Comparison of ENCODE assay signal across 30 mouse cellular contexts in the genomic region with DNA sequence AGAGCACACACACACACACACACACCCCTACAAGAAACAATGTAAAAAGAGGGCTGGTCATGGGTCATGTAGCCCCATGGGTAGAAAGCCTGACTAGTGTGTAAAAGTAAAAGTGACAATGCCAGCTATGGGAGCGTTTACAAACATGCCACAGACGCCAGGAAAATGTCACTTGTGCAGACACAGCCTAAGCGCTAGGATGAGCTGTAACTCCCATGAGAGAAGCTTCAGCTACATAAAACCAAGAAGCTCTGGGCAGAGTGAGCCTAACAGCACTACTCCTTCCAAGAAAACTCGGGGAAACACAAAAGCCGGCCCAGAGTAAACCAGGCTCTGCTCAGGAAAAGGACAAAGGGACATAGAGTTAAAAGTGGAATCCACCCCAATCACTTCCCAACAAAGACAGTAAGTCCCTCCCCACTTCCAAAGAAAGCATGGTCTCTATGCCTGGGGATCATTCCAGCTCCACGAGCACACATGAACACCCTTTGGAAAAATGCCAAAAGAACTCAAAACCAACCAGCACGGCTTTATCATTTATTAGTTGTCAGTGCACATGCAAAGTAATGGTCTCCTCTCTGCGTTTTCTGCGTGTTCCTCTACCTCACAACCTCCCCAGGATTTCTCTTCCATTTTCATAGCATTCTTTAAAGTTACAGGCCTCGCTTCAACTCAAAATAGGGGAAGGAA.
DNase-seq lines count a peak whose midpoint lies in the region; ATAC-seq and TF ChIP-seq lines count a peak whose summit lies in the region.
"Had no signal": no experiment of that assay in that cellular context is flagged by ENCODE, and none has a peak within 500 bp of the region (broad histone marks: within the 10 kb centered on the region; RNA-seq: fewer than 3 reads in every experiment).

No protein-coding gene starts in this region.

- no peak for TF ChIP-seq POLR2A in limb, embryonic 14.5 days (IDR thresholded peaks at IDR 0.05; ENCODE audit: borderline replicate concordance, extremely low read depth, insufficient read depth, insufficient read length)

- H3K4me3 ChIP-seq in forebrain, embryonic 14.5 days (ENCODE audit: low read depth, low read length): no peak overlapping the region
- H3K4me3 ChIP-seq in forebrain, embryonic 13.5 days: no peak overlapping the region
- no peak overlapping the region for H3K4me3 ChIP-seq in limb, embryonic 14.5 days (replicated peaks; ENCODE audit: low read length)
- H3K4me3 ChIP-seq in limb, embryonic 10.5 days: no peak overlapping the region
- no peak overlapping the region for H3K4me3 ChIP-seq in midbrain, postnatal 0 days (ENCODE audit: low read depth, low read length)
- H3K4me3 ChIP-seq in midbrain, embryonic 15.5 days: no peak overlapping the region
- H3K4me3 ChIP-seq in limb, embryonic 15.5 days: no peak overlapping the region
- H3K4me3 ChIP-seq: embryonic facial prominence, embryonic 15.5 days; heart, embryonic 12.5 days; hindbrain, embryonic 12.5 days; intestine, embryonic 15.5 days; layer of hippocampus, adult 2 months; limb, embryonic 12.5 days; liver, embryonic 13.5 days; midbrain, embryonic 13.5 days; stomach, embryonic 15.5 days had no signal

- H3K9me3 ChIP-seq in forebrain, embryonic 14.5 days (replicated peaks; ENCODE audit: control insufficient read depth, low read length): no peaks in the 10 kb centered on the region
- no peaks in the 10 kb centered on the region for H3K9me3 ChIP-seq in forebrain, embryonic 13.5 days (replicated peaks)
- no peaks in the 10 kb centered on the region for H3K9me3 ChIP-seq in limb, embryonic 14.5 days (ENCODE audit: control insufficient read depth, low read length)
- H3K9me3 ChIP-seq in limb, embryonic 10.5 days (replicated peaks): no peaks in the 10 kb centered on the region
- H3K9me3 ChIP-seq in midbrain, postnatal 0 days (ENCODE audit: low read length): no peaks in the 10 kb centered on the region
- no peaks in the 10 kb centered on the region for H3K9me3 ChIP-seq in midbrain, embryonic 15.5 days
- H3K9me3 ChIP-seq in limb, embryonic 15.5 days: no peaks in the 10 kb centered on the region
- H3K9me3 ChIP-seq: embryonic facial prominence, embryonic 15.5 days; heart, embryonic 12.5 days; hindbrain, embryonic 12.5 days; intestine, embryonic 15.5 days; limb, embryonic 12.5 days; liver, embryonic 13.5 days; midbrain, embryonic 13.5 days; stomach, embryonic 15.5 days had no signal

- DNase-seq in forebrain, embryonic 14.5 days (ENCODE audit: low spot score): peak; percentile 69
- DNase-seq in limb, embryonic 14.5 days (ENCODE audit: low spot score): peak; percentile 47
- DNase-seq in limb, embryonic 10.5 days (ENCODE audit: low spot score): no peak
- DNase-seq in midbrain, postnatal 0 days (ENCODE audit: low spot score): peak; percentile 58
- DNase-seq in cerebellum, postnatal 25 days: no peak
- DNase-seq: adrenal gland, adult 2 months; cerebellum, adult 2 months; cerebellum, postnatal 36 days; embryo, embryonic 11 days; gastrocnemius, postnatal 14 days; heart, adult 11 months; heart, postnatal 10 days; kidney, adult 8-10 months; kidney, postnatal 14 days; liver, embryonic 13.5 days; lung, adult 2 months; thymus, adult 18-20 months had no signal

- no peak overlapping the region for H3K27ac ChIP-seq in forebrain, embryonic 14.5 days (ENCODE audit: low read depth, low read length)
- H3K27ac ChIP-seq in forebrain, embryonic 13.5 days: no peak overlapping the region; the same call in 1 of the 2 replicates
- no peak overlapping the region for H3K27ac ChIP-seq in limb, embryonic 14.5 days (replicated peaks; ENCODE audit: low read depth, low read length)
- no peak overlapping the region for H3K27ac ChIP-seq in limb, embryonic 10.5 days
- no peak overlapping the region for H3K27ac ChIP-seq in midbrain, postnatal 0 days (ENCODE audit: low read depth, low read length)
- H3K27ac ChIP-seq in midbrain, embryonic 15.5 days: no peak overlapping the region
- peak overlapping the region; percentile 38; the same call in 1 of the 2 replicates for H3K27ac ChIP-seq in limb, embryonic 15.5 days
- H3K27ac ChIP-seq: embryonic facial prominence, embryonic 15.5 days; hindbrain, embryonic 12.5 days; intestine, embryonic 15.5 days; layer of hippocampus, adult 2 months; limb, embryonic 12.5 days; liver, embryonic 13.5 days; midbrain, embryonic 13.5 days; stomach, embryonic 15.5 days had no signal

- H3K27me3 ChIP-seq in forebrain, embryonic 14.5 days (replicated peaks; ENCODE audit: control insufficient read depth, insufficient read depth, low read length): no peaks in the 10 kb centered on the region
- H3K27me3 ChIP-seq in forebrain, embryonic 13.5 days: no peaks in the 10 kb centered on the region
- H3K27me3 ChIP-seq in limb, embryonic 14.5 days (ENCODE audit: control insufficient read depth, insufficient read depth, low read length): no peaks in the 10 kb centered on the region
- 0 out of 2 replicates have a peak, but pooled peaks cover 6% of the 10 kb centered on the region for H3K27me3 ChIP-seq in limb, embryonic 10.5 days (ENCODE audit: low read depth, poor library complexity, severe bottlenecking)
- H3K27me3 ChIP-seq in midbrain, postnatal 0 days (ENCODE audit: insufficient read depth, low read length): no peaks in the 10 kb centered on the region
- peaks cover 7% of the 10 kb centered on the region; the same call in 1 of the 2 replicates for H3K27me3 ChIP-seq in midbrain, embryonic 15.5 days (replicated peaks)
- 0 out of 2 replicates have a peak, but pooled peaks cover 4% of the 10 kb centered on the region for H3K27me3 ChIP-seq in limb, embryonic 15.5 days
- H3K27me3 ChIP-seq: hindbrain, embryonic 12.5 days; intestine, embryonic 15.5 days; midbrain, embryonic 13.5 days; Patski; stomach, embryonic 15.5 days had no signal

- no peaks in the 10 kb centered on the region for H3K36me3 ChIP-seq in forebrain, embryonic 14.5 days (ENCODE audit: control insufficient read depth, insufficient read depth, low read length)
- H3K36me3 ChIP-seq in forebrain, embryonic 13.5 days (ENCODE audit: poor library complexity, severe bottlenecking): no peaks in the 10 kb centered on the region
- no peaks in the 10 kb centered on the region for H3K36me3 ChIP-seq in limb, embryonic 14.5 days (ENCODE audit: control insufficient read depth, insufficient read depth, low read length)
- no peaks in the 10 kb centered on the region for H3K36me3 ChIP-seq in limb, embryonic 10.5 days
- no peaks in the 10 kb centered on the region for H3K36me3 ChIP-seq in midbrain, postnatal 0 days (ENCODE audit: insufficient read depth, low read length)
- no peaks in the 10 kb centered on the region for H3K36me3 ChIP-seq in midbrain, embryonic 15.5 days (replicated peaks)
- no peaks in the 10 kb centered on the region for H3K36me3 ChIP-seq in limb, embryonic 15.5 days
- H3K36me3 ChIP-seq: embryonic facial prominence, embryonic 15.5 days; heart, embryonic 12.5 days; hindbrain, embryonic 12.5 days; intestine, embryonic 15.5 days; limb, embryonic 12.5 days; liver, embryonic 13.5 days; midbrain, embryonic 13.5 days; stomach, embryonic 15.5 days had no signal

- 27% methylated on average over 10 of the region's 10 CpGs for WGBS in forebrain, embryonic 14.5 days
- 37% methylated on average over 10 of the region's 10 CpGs for WGBS in forebrain, embryonic 13.5 days
- WGBS in limb, embryonic 14.5 days: 44% methylated on average over 10 of the region's 10 CpGs
- 76% methylated on average over 10 of the region's 10 CpGs for WGBS in limb, embryonic 10.5 days
- WGBS in midbrain, postnatal 0 days: 46% methylated on average over 10 of the region's 10 CpGs
- WGBS in midbrain, embryonic 15.5 days: 45% methylated on average over 10 of the region's 10 CpGs
- 33% methylated on average over 10 of the region's 10 CpGs for WGBS in limb, embryonic 15.5 days

- peaks cover 7% of the 10 kb centered on the region for H3K4me1 ChIP-seq in forebrain, embryonic 14.5 days (ENCODE audit: control insufficient read depth, insufficient read depth, low read length)
- peaks cover 11% of the 10 kb centered on the region for H3K4me1 ChIP-seq in forebrain, embryonic 13.5 days
- H3K4me1 ChIP-seq in limb, embryonic 14.5 days (ENCODE audit: control insufficient read depth, insufficient read depth, low read length): peaks cover 8% of the 10 kb centered on the region
- no peaks in the 10 kb centered on the region for H3K4me1 ChIP-seq in limb, embryonic 10.5 days
- no peaks in the 10 kb centered on the region for H3K4me1 ChIP-seq in midbrain, postnatal 0 days (ENCODE audit: insufficient read depth, low read length)
- H3K4me1 ChIP-seq in midbrain, embryonic 15.5 days: 0 out of 2 replicates have a peak, but pooled peaks cover 5% of the 10 kb centered on the region
- H3K4me1 ChIP-seq in limb, embryonic 15.5 days: peaks cover 19% of the 10 kb centered on the region; the same call in 1 of the 2 replicates
- H3K4me1 ChIP-seq: intestine, embryonic 15.5 days; liver, embryonic 13.5 days had no signal

- ATAC-seq in forebrain, embryonic 14.5 days: no peak
- ATAC-seq in forebrain, embryonic 13.5 days: no peak
- ATAC-seq in limb, embryonic 14.5 days (ENCODE audit: low FRiP score, low read depth): no peak
- ATAC-seq in midbrain, postnatal 0 days (ENCODE audit: low FRiP score): no peak
- no peak for ATAC-seq in midbrain, embryonic 15.5 days (replicated peaks)
- ATAC-seq in limb, embryonic 15.5 days (ENCODE audit: insufficient number of reproducible peaks, low FRiP score, low TSS enrichment, low read depth): no peak
- ATAC-seq: CD4-positive, CD25-positive, alpha-beta regulatory T cell, adult 4 months; intestine, embryonic 15.5 days; midbrain, embryonic 13.5 days; Patski had no signal

- no peak for TF ChIP-seq CTCF in midbrain, postnatal 0 days (IDR thresholded peaks at IDR 0.05)

- no peak overlapping the region for H3K9ac ChIP-seq in forebrain, embryonic 14.5 days (ENCODE audit: low read length)
- no peak overlapping the region for H3K9ac ChIP-seq in forebrain, embryonic 13.5 days
- H3K9ac ChIP-seq in limb, embryonic 14.5 days (ENCODE audit: low read depth, low read length, severe bottlenecking): no peak overlapping the region
- no peak overlapping the region for H3K9ac ChIP-seq in midbrain, postnatal 0 days (replicated peaks; ENCODE audit: low read length, poor library complexity, severe bottlenecking)
- H3K9ac ChIP-seq in midbrain, embryonic 15.5 days: no peak overlapping the region
- H3K9ac ChIP-seq in limb, embryonic 15.5 days: no peak overlapping the region
- H3K9ac ChIP-seq: embryonic facial prominence, embryonic 15.5 days; heart, embryonic 12.5 days; intestine, embryonic 15.5 days; liver, embryonic 13.5 days; midbrain, embryonic 13.5 days; stomach, embryonic 15.5 days had no signal

- H3K4me2 ChIP-seq in forebrain, embryonic 14.5 days (ENCODE audit: low read length): no peak overlapping the region
- no peak overlapping the region for H3K4me2 ChIP-seq in forebrain, embryonic 13.5 days
- no peak overlapping the region for H3K4me2 ChIP-seq in limb, embryonic 14.5 days (replicated peaks; ENCODE audit: low read depth, low read length, severe bottlenecking)
- H3K4me2 ChIP-seq in midbrain, postnatal 0 days (ENCODE audit: low read depth, low read length, poor library complexity, severe bottlenecking): no peak overlapping the region
- H3K4me2 ChIP-seq in midbrain, embryonic 15.5 days: no peak overlapping the region
- no peak overlapping the region for H3K4me2 ChIP-seq in limb, embryonic 15.5 days
- H3K4me2 ChIP-seq: embryonic facial prominence, embryonic 15.5 days; heart, embryonic 12.5 days; hindbrain, embryonic 12.5 days; intestine, embryonic 15.5 days; limb, embryonic 12.5 days; liver, embryonic 13.5 days; midbrain, embryonic 13.5 days; stomach, embryonic 15.5 days had no signal

Comparison
In these comparisons a context has a peak if more than half of its experiments do, and no peak if none do; other contexts are left out.
1. DNase-seq: peak in forebrain, embryonic 14.5 days (single experiment), limb, embryonic 14.5 days (single experiment) and midbrain, postnatal 0 days (single experiment); none in limb, embryonic 10.5 days (single experiment) and cerebellum, postnatal 25 days (0 of 2).